Mouse (Mus musculus) olfactory bulb, adult 2 months (tissue): ENCODE data around the gene Nomo1. TPM values are rescaled to one million over a fixed set of nuclear protein-coding genes. Genes with fewer than 3 reads are reported as not detected.
A peak's percentile ranks its signal among the peaks of the same experiment; 100 is the strongest.

Source experiments
- H3K27ac ChIP-seq: fragments of 200-500 bp; 2 replicates; pipeline ENCODE4 v1.5.1; 2012; ENCODE audit warnings: low read depth, low read length; ENCODE audit not compliant: insufficient read depth
- H3K4me1 ChIP-seq: fragments of 200-500 bp; 2 replicates; pipeline ENCODE4 v1.6.1; 2012; ENCODE audit warnings: low read length; ENCODE audit not compliant: control insufficient read depth, insufficient read depth
- H3K4me3 ChIP-seq: fragments of 200-500 bp; 2 replicates; pipeline ENCODE4 v1.5.1; 2012; ENCODE audit warnings: mild to moderate bottlenecking, low read depth, low read length, moderate library complexity; ENCODE audit not compliant: insufficient read depth
- CTCF ChIP-seq: fragments of 200-500 bp; IDR thresholded peaks from 2 replicates; pipeline ENCODE4 v1.5.1; 2012; ENCODE audit warnings: low read depth, mild to moderate bottlenecking, low read length, moderate library complexity; ENCODE audit not compliant: insufficient read depth
- POLR2A ChIP-seq: fragments of 200-500 bp; IDR thresholded peaks from 2 replicates; pipeline ENCODE4 v1.6.1; 2012; ENCODE audit warnings: mild to moderate bottlenecking, low read depth, low read length, moderate library complexity; ENCODE audit not compliant: insufficient read depth
- WGBS: fragments of 180-500 bp; shearing (Covaris S2); methylation state at CpG from one replicate; pipeline ENCODE4 v1.1.7; 2018; 5-methylcytosine and 5-hydroxymethylcytosine counted together
- polyA plus RNA-seq: library from polyadenylated mRNA; stranded (reverse); fragments of >200 nt; gene quantifications from 2 replicates; pipeline ENCODE4 v1.2.4, GENCODE M21; 2012; ENCODE audit warnings: low replicate concordance; ENCODE audit not compliant: missing spikeins, insufficient read depth, insufficient read length

Nomo1 gene
- polyA plus RNA-seq, 1 experiment, result 117 TPM

DNA sequence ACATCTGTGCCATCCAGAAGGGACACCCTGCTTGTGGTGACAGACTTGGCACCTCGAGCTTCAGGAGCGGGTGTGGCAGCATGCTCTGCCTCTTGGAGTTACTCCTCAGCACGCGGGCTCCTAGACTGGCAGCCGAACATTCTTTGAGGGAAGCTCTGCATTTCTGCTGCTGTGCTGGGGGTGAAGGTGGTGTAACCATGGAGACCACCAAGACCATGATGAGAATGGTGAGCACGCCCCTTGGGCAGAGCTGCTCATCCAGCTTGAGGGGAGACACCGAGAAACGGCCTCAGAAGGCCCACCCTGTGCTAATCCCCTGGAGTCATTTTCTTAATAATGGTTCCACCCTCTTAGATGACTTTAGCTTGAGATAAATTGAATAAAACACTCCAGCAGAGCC, 59.3 kb downstream of the Nomo1 start:
- 58% methylated on average over 8 of the region's 8 CpGs for WGBS
- Histone ChIP-seq H3K4me3 (no peak overlapping the region), H3K4me1 (peaks cover 13% of the 10 kb centered on the region), H3K27ac (no peak overlapping the region)
- TF ChIP-seq CTCF, result no peak
- no peak for TF ChIP-seq POLR2A

GRCm38 (mm10) chr7:46096136-46096535, 62.6 kb downstream of the Nomo1 start:
- 1% methylated on average over 4 of the region's 4 CpGs for WGBS
- Histone ChIP-seq H3K27ac (no peak overlapping the region), H3K4me1 (peaks cover 35% of the 10 kb centered on the region), H3K4me3 (no peak overlapping the region)
- peak; percentile 51 for TF ChIP-seq CTCF
- no peak for TF ChIP-seq POLR2A

DNA sequence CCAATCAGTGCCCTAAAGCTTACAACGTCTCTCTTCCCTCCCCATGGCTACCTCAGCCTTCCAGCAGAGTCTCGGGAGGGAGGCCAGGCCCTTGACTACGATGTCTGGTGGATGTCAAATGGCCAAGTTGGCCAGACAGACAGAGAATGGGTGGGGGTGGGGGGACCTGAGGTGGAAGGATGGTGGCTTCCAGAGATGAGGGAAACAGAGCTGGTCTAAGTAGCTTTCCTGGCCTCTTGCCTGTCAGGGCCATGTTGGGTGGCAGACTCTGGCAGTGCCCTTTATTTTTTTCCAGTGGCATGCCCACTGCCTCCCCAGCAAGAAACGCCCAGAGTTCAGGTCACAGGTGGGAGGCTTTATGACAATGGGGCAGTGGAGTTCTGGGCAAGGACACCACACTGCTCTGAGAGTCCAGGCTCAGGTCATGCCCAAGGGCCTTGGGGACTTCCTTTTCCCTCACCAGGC, 63.9 kb downstream of the Nomo1 start:
- H3K4me3 ChIP-seq, result 0 out of 2 replicates have a peak overlapping the region, but pooled peaks have one; percentile 27

DNA sequence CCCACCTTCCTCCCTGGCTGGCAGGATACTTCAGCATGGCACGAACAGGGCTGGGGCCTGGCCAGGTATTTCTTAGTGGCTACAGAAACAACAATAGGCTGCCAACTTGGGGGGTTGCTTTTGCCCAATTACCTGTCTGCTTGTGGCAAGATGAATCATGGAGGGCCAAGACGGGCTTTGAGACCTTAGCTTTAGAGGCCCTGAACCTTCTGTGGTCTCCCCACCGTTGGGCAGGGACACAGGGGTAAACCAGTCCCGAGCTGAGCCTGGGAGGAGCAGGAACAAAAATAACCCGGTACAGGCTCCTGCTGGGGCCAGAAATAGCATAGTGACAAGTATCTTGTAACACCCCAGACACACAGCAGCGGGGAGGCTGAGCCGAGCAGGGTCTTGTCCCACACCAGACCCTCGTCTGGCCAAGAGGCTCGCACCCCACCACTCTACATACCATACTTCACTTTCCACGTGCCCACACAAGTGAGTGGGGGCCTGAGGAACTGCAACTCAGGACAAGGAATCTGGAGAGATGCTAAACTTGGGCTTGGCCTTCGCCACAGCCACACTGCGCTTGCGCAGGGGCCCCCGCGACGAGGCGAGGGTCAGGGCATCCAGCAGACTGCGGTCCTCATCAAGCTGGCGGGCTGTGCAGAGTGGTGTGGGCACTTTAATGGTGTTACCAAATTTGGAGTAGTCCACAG, 64.9 kb downstream of the Nomo1 start:
- Histone ChIP-seq H3K4me3 (peak overlapping the region; percentile 27), H3K4me1 (peaks cover 38% of the 10 kb centered on the region), H3K27ac (peak overlapping the region; percentile 37)
- TF ChIP-seq POLR2A (no peak), CTCF (no peak)
- 61% methylated on average over 19 of the region's 19 CpGs for WGBS

More for the DNA sequence above, 63.9 kb downstream of the Nomo1 start:
- no peak overlapping the region for H3K27ac ChIP-seq
- no peak for TF ChIP-seq POLR2A
- TF ChIP-seq CTCF, result no peak
- 51% methylated on average over 4 of the region's 4 CpGs for WGBS
- H3K4me1 ChIP-seq, result peaks cover 35% of the 10 kb centered on the region

DNA sequence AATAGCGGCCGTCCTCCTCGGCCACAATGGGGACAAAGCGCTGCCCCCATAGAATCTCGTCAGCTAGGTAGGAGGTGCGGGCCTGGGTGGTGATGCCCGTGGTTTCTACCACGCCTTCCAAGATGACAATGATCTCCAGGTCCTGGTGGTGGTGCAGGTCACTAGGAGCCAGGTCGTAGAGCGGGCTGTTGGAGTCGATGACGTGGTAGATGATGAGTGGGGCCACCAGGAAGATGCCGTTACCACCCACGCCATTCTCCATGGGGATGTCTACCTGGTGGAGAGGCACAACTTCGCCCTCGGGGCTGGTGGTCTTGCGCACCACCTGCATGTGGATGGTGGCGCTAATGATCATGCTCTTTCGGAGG, 65.4 kb downstream of the Nomo1 start:
- 0 out of 2 replicates have a peak overlapping the region, but pooled peaks have one; percentile 27 for H3K4me3 ChIP-seq
- H3K4me1 ChIP-seq, result peaks cover 38% of the 10 kb centered on the region
- H3K27ac ChIP-seq, result peak overlapping the region; percentile 37; the same call in 1 of the 2 replicates
- WGBS, result 96% methylated on average over 19 of the region's 19 CpGs
- no peak for TF ChIP-seq POLR2A
- TF ChIP-seq CTCF, result no peak

GRCm38 (mm10) chr7:46099682-46100081, 66.2 kb downstream of the Nomo1 start:
- TF ChIP-seq CTCF, result no peak
- no peak for TF ChIP-seq POLR2A
- H3K4me1 ChIP-seq, result peaks cover 46% of the 10 kb centered on the region
- H3K27ac ChIP-seq, result no peak overlapping the region
- H3K4me3 ChIP-seq, result peak overlapping the region; percentile 68
- 77% methylated on average over 13 of the region's 13 CpGs for WGBS

DNA sequence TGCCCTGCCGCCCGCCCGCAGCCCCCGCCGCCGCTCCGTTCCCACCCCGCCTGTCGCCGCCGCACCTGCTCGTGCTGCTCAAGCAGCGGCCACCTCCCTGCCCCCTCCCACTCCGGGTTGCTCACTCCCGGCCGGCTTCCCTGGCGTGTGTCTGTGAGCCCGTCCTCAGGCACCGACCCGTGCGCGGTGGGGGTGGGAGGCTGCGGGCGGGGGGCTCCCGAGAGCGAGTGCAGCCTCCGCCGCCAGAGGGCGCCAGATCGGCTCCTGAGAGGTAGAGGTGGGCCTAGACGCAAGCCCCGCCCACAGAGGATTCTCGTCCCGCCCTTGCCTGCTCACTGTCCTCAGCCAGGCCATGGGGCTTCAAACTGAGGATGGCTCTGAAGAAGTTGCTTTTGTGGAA, 67.1 kb downstream of the Nomo1 start, which contains the start of gene Kcnj11:
Gene Kcnj11, minus strand, starts transcription at position 202 of the 400 bp plus-strand sequence.
- peak within 1 kb of the TSS; percentile 68 for H3K4me3 ChIP-seq
- 0 out of 2 replicates have a peak, but pooled peaks have one; percentile 25 for TF ChIP-seq POLR2A
- peak; percentile 75; the same call in 1 of the 2 replicates for TF ChIP-seq CTCF
- 1% methylated on average over 32 of the region's 34 CpGs for WGBS
- peaks cover 47% of the 10 kb centered on the region for H3K4me1 ChIP-seq
- no peak within 1 kb of the TSS for H3K27ac ChIP-seq

DNA sequence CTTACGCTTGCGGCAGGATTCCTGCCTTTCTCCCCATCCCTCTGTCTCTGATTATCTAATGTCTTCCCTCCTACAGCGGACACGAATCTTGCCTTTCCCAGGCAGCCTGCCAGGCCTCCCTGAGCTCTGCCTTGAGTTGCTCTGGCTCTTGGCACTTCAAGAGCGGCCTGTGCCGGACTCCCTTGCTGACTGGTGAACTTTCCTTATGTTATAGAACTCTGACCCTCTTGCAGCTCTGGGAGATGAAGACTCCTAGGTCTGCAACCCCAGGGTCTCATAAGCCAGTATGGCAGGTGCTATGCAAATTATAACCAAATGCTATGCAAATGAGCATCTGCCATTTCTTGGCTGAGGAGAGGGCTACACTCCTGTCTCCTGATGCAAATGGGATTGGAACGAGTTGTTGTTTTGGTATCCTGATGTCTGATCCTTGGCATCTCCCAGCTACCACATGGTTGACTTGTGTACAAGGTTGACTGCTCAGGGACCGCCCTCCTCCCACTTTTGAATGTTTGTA, 69.6 kb downstream of the Nomo1 start:
- peaks cover 31% of the 10 kb centered on the region for H3K4me1 ChIP-seq
- H3K4me3 ChIP-seq, result no peak overlapping the region
- 60% methylated on average over 8 of the region's 8 CpGs for WGBS
- no peak for TF ChIP-seq CTCF
- TF ChIP-seq POLR2A, result no peak
- no peak overlapping the region for H3K27ac ChIP-seq

- peaks cover 25% of the 10 kb centered on the region for H3K4me1 ChIP-seq
- H3K27ac ChIP-seq, result no peak overlapping the region
- H3K4me3 ChIP-seq, result no peak overlapping the region
- TF ChIP-seq CTCF (no peak), POLR2A (no peak)
- WGBS, result 85% methylated on average over 8 of the region's 8 CpGs
Measured at GRCm38 (mm10) chr7:46103771-46104170, 70.3 kb downstream of the Nomo1 start.
